Mouse (Mus musculus) heart, postnatal 36 days (tissue): ENCODE measurements around the gene Efna3. TPM values are rescaled to one million over a fixed set of nuclear protein-coding genes. Genes with fewer than 3 reads are reported as not detected.
A peak's percentile ranks its signal among the peaks of the same experiment; 100 is the strongest.

Source experiments
- DNase-seq, 2 experiments: peaks; one replicate each; pipeline ENCODE4 v3.0.0; 2021 to 2022
- intact Hi-C: fragments of 180-260 bp; cut with DNase I; formaldehyde crosslinking; loops from one replicate; pipeline ENCODE4 v1.15.1; 2025
- total RNA-seq, 2 experiments: library from RNA; stranded (reverse); gene quantifications; 2 replicates each; pipeline ENCODE4 v1.2.3; 2021

Efna3 gene
- total RNA-seq, 2 experiments from 2014 or later: not detected

- intact Hi-C loops: no loop called here
- DNase-seq: no peak
These were observed 30.5 kb downstream of the Efna3 start for GRCm38 (mm10) chr3:89292303-89292702.

DNA sequence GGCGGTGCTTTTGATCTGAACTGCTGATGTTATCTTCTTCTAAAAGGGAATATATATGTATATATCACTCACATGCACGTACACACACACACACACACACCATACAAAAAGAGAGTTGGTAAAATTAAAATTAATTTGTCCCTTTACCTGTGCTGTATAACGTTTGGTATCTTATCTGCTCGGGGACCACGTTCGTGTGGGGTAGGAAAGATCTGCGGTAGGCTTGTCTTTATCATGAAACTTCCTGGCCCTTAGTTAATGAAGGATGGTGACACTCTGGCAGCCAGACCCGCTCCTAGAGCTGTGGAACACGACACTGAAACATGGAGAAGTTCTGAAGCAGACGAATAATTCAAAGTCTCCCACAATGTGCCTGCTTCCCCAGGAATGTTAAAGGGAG lies 30.9 kb downstream of the Efna3 start:
- intact Hi-C loops: no loop called here
- DNase-seq: no peak

GRCm38 (mm10) chr3:89288503-89288928 lies 34.2 kb downstream of the Efna3 start:
- peak; percentile 40 to 47 for DNase-seq

DNA sequence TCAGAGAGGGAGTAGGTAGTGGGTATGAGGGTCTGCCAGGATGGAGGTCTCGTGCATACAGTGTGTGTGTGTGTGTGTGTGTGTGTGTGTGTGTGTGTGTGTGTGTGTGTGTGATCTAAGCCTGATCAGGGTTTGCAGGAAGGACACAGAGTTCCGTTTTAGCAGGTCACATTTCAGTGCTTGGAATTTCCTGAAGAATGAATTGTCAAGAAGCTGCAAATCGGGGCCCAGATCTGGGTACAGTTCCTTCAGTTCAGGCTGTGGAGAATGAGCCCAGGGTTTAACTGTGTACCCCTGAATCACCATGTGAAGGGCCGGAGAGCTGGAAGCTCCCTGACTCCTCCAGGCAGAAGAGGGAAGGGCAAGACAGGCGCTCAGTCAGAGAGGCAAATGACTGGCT lies 35.5 kb downstream of the Efna3 start:
- intact Hi-C loops: no loop called here
- DNase-seq: no peak

More at GRCm38 (mm10) chr3:89288503-89288928, 34.2 kb downstream of the Efna3 start:
- intact Hi-C loops: loop anchor here (2.0 kb wide), 1 partner anchor 20 kb away; no protein-coding TSS in a partner anchor

GRCm38 (mm10) chr3:89285526-89285925 lies 37.2 kb downstream of the Efna3 start:
- intact Hi-C loops: no loop called here

GRCm38 (mm10) chr3:89284261-89284660 lies 38.5 kb downstream of the Efna3 start:
- intact Hi-C loops: no loop called here
- DNase-seq: no peak

More at GRCm38 (mm10) chr3:89285526-89285925, 37.2 kb downstream of the Efna3 start:
- no peak for DNase-seq

DNA sequence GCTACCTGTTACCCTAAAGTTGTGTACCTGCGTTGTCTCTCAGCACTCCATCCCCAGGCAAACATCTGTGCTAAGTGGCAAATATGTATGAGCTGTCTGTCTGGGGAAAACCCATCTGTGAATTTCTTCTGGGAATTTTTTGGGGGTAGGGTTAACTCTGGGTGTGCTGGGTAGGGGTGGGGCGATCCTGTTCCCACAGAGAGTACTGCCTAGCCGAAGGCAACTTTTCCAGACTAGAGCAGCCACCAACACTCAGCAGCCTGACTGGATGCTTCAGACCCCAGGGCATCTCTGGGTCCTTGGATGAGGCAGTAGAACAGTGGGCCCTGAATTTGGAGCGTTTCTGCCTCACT lies 40.5 kb downstream of the Efna3 start:
- no peak for DNase-seq
- intact Hi-C loops: loop anchor here (1.0 kb wide), 1 partner anchor 32 kb away; no protein-coding TSS in a partner anchor

- peak; percentile 86 to 93 for DNase-seq
- intact Hi-C loops: loop anchor here (1.0 kb wide), 1 partner anchor 31 kb away; no protein-coding TSS in a partner anchor
These were observed 41.0 kb downstream of the Efna3 start for GRCm38 (mm10) chr3:89281579-89282290.

DNA sequence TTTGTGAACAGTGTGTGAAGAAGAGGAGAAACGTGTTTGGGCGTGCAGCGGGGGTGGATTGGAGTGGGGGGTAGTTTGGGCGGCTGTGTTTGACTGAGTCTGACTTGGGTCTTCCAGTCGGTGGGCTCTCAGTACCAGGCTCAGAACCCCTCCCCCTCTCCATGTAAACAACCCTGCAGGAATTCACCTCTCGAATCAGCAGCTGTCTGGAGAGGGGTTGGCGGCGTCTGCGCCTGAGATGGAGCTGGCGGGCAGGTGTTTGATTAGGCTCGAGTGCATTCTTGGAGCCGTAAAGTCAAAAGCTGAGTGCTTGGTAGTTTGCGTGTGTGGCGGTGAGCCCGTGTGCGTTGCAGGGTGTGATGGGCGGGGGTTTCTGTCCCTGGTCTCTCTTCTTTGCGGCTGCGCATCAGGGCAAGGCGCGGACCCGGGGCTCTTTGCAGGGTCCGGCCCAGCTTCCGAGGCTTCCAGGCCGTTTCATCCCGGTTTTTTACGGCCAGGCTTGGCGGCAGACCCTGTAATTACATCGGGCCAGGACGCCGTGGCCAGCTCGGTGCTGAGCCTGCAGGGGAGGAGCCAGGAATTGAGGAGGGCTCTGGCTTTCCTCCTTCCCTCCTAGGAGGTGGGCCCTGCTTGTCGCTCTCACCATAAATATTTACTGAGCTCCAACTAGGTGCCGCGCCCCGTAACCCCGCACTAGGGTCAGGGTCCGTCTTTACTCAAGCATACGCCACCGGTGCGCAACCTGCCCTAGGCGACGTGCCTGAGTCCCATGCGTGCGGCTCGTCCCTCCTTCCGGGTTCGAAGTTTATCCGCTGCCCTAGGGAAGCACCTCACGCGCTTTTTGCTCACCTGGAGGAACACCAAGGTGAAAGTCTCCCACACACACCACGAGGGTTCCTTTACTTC lies 41.9 kb downstream of the Efna3 start, which contains the start of gene Efna1:
TSS of gene Efna1 (minus strand) at position 537 of the 906 bp plus-strand sequence.
- intact Hi-C loops: loop anchor here (1.0 kb wide), 1 partner anchor 15 kb away; no protein-coding TSS in a partner anchor
- peak; percentile 72 to 74 for DNase-seq

DNA sequence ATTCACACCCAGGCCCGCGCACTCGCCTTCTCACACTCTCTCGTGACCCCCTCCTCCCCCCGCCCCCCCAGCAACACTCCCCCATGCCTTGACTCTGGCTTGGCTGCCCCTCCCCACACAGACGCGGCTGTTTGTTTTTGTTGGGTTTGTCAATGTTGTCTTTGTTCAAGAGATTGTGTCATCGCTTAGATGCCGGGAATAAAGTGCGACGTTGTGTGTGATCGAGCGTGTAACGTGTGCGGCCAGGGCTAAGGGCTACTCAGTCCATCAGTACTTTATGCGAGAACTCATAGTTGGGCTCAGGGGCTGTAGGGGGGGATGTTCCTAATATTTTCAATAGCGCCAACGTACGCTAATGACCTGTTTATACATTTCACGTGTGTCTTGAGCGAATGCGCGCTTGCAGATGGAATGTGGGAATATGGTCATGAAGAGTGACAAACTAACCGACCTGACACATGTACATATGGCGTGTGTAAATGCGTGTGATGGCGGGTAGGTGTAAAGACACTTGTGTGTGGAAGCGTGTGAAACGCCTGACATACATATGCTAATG lies 42.6 kb downstream of the Efna3 start:
- intact Hi-C loops: loop anchor here (1.0 kb wide), 1 partner anchor 14 kb away; no protein-coding TSS in a partner anchor

GRCm38 (mm10) chr3:89279153-89279890 lies 43.4 kb downstream of the Efna3 start:
- peak; percentile 87 to 88 for DNase-seq
- intact Hi-C loops: no loop called here

More for the DNA sequence above, 42.6 kb downstream of the Efna3 start:
- DNase-seq: peak in 1 of 2 experiments; percentile 50

DNA sequence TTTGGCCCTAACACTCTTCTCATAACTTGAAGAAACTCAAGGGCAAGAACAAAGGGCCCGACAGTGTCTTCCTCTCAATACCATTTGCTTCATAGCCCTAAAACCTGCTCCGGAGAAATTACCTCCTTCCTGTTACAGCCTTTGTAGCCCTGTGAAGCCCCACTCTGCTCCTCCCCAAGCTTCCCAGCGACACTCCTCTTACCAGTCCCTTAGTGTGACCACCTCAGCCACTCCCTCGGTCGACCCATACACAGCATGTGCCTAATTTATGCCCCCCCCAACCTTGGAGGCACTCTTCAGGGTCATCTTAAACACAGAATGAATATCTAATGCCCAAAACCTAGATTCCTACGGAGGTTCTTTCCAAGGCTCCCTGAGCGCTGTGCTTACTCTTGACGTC lies 44.1 kb downstream of the Efna3 start:
- DNase-seq: no peak
- intact Hi-C loops: no loop called here

- peak; percentile 63 to 74 for DNase-seq
- intact Hi-C loops: no loop called here
These were observed 44.7 kb downstream of the Efna3 start for GRCm38 (mm10) chr3:89278107-89278506.

GRCm38 (mm10) chr3:89277281-89278021 lies 45.3 kb downstream of the Efna3 start:
- peak; percentile 40 to 66 for DNase-seq
- intact Hi-C loops: no loop called here

DNA sequence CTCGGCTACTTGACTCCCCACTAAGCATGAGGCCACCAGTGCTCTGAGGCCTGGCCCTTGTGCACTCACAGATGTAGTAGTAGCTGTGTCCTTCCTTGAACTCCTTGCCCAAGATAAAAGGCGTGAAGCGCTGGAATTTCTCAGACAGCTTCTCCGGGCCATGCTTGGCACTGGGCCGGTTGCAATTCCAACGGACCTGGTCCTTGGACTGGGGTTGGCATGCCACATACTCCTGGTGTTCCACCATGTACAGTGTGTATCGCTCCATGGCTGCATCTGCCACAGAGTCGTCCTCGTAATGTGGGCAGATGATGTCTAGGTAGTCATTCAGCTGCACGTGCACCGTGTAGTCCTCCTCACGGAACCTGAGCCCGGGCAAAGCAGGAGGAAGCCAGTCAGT lies 46.7 kb downstream of the Efna3 start:
- DNase-seq: no peak
- intact Hi-C loops: no loop called here

DNA sequence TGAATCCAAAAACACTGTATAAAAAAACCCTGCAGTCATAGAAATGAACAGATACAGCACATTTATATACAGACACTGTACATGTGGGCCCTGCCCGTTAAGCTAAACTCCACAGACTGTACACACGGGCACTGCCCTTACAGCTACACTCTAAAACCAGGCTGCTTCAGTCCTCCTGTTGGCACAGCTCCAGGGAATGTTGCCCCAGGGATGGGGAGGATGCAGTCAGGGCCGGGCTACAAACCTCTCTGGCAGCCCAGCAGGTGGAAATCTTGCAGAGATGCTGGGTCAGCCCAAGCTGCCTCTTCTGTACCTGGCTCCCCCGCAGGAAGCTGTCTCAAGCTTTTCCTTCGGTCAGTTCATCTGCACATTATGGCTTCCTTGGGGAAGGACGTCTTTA lies 51.0 kb downstream of the Efna3 start:
- intact Hi-C loops: no loop called here
- no peak for DNase-seq

DNA sequence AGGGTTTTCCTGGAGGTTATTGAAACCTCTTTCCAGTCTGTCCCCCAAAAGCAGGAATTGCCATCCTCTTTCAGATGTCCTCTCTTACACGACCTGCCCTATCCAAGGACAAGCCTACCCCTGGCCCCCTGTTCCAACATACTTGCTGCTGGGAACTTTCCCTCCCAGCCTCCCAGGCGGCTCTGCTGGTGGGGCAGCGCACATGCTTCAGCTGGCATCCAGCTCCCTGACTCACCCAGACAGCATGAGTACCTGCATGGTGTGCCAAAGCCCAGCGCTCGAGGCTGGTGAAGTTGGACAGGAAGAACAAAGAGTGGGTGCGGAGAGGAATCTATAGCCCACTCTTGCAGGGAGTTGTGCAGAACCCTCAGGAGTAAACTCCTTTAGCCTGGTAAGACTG lies 51.9 kb downstream of the Efna3 start:
- intact Hi-C loops: no loop called here
- peak; percentile 49 to 64 for DNase-seq

DNA sequence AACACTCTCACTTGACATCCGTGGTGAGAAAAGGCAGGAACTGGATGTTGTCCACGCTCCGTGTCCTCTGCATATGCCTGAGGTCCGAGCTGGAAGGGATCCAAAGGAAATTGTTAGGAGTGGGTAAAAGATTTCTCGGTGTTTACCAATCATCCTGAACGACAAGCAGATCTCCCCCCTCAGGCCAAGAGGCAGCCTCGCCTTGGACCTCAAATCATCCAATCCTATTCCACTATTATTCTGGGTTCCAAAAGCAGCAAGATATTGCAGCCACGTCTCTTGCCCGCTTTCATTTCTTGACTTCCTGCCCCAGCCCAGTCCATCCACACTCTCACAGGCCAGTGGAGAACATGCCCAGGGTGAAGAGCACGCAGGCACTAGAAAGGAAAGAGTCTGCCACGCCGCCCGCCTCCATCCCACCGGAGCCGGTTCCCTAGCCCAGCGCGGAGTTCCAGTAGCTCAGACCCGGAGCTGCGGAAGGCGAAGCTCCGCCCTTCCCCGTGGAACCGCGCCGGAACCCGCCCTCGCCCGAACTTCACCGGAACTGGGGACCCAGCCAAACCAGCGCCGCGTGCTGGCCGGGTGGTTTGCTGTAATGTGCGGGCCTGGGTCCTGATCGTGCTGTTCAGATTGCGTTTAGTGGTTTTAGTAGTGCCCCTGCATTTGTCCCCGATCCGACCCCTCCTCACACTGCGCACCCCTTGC lies 52.6 kb downstream of the Efna3 start, which contains the start of gene Slc50a1:
TSS of gene Slc50a1 (minus strand) at position 520 of the 705 bp plus-strand sequence.
- intact Hi-C loops: no loop called here
- peak; percentile 92 to 93 for DNase-seq

- intact Hi-C loops: loop anchor here (10.0 kb wide), 1 partner anchor 576 kb away; no protein-coding TSS in a partner anchor
- no peak for DNase-seq
These were observed 53.8 kb downstream of the Efna3 start for GRCm38 (mm10) chr3:89268916-89269315.
